Mouse (Mus musculus): ENCODE measurements around the gene Psmg1. TPM values are rescaled to one million over a fixed set of nuclear protein-coding genes. Genes with fewer than 3 reads are reported as not detected.
"Not testable (repeated sequence)": the region's sequence is repeated elsewhere in the genome, so short reads cannot be mapped to it uniquely, and the experiment has no call there.

Gene Psmg1
- polyA plus RNA-seq, 1 experiment: 11.0 TPM

- TF ChIP-seq CTCF (IDR thresholded peaks at IDR 0.05; ENCODE audit: insufficient read depth, low read length) (no peak), POLR2A (IDR thresholded peaks at IDR 0.05; ENCODE audit: borderline replicate concordance, extremely low read depth, low read depth, low read length) (no peak)
- H3K4me3 ChIP-seq (replicated peaks; ENCODE audit: extremely low read depth, low read depth, low read length): no peak overlapping the region
- H3K4me1 ChIP-seq (ENCODE audit: control insufficient read depth, insufficient read depth, low read length): no peaks in the 10 kb centered on the region
- DNase-seq: no peak
- 61% methylated on average over 5 of the region's 5 CpGs for WGBS
Measured at GRCm38 (mm10) chr16:95999291-95999690, 8.5 kb upstream of the Psmg1 start.

DNA sequence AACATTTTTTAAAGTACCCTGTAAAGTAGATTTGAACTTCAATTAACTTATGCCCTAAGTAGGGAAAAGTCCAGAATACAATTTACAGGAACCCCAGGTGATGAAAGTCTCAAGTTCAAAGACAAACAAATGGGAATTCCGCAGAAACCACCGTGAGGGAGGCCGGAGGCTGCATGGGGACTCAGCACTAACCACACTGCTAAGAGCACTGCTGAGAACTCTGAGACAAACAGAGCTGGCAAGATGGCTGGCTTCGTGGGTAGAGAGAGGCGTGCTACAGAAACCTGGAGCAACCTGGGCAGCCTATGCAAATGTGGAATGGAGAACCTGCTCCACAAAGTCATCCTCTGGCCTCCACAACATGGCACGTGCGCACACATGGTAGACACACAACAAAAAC is 5.4 kb upstream of the Psmg1 start:
- no peak for TF ChIP-seq CTCF (IDR thresholded peaks at IDR 0.05; ENCODE audit: insufficient read depth, low read length)
- TF ChIP-seq POLR2A (IDR thresholded peaks at IDR 0.05; ENCODE audit: borderline replicate concordance, extremely low read depth, low read depth, low read length): no peak
- 70% methylated on average over 7 of the region's 7 CpGs for WGBS
- no peak overlapping the region for H3K4me3 ChIP-seq (replicated peaks; ENCODE audit: extremely low read depth, low read depth, low read length)
- no peak for DNase-seq
- H3K4me1 ChIP-seq (ENCODE audit: control insufficient read depth, insufficient read depth, low read length): 0 out of 2 replicates have a peak, but pooled peaks cover 2% of the 10 kb centered on the region

- not testable (repeated sequence) for H3K4me1 ChIP-seq (ENCODE audit: control insufficient read depth, insufficient read depth, low read length); H3K4me3 ChIP-seq (replicated peaks; ENCODE audit: extremely low read depth, low read depth, low read length); DNase-seq
- WGBS: 79% methylated on average over 4 of the region's 4 CpGs
Measured at GRCm38 (mm10) chr16:95994576-95994975, 3.8 kb upstream of the Psmg1 start.

DNA sequence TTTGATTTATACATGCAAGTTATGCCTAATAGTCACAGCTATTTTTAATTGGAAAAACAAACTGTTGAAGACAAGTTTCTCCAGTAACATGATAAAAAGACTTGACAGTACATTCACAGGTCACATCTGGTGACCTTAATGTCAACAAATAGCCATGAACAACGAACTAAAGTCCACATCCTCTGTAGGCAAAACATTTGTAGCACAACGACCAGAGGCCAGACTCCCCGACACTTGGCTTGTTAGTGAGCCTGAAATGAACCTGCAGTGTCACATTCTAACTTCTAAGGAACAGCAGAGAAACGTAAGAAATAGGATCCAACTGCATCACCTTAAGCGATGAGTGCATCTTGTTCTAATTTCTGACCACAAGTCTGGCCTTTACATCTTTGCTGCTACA is 1.8 kb upstream of the Psmg1 start:
- Histone ChIP-seq H3K4me1 (ENCODE audit: control insufficient read depth, insufficient read depth, low read length) (peaks cover 2% of the 10 kb centered on the region; the same call in 1 of the 2 replicates), H3K4me3 (replicated peaks; ENCODE audit: extremely low read depth, low read depth, low read length) (no peak overlapping the region)
- no peak for TF ChIP-seq CTCF (IDR thresholded peaks at IDR 0.05; ENCODE audit: insufficient read depth, low read length)
- no peak for TF ChIP-seq POLR2A (IDR thresholded peaks at IDR 0.05; ENCODE audit: borderline replicate concordance, extremely low read depth, low read depth, low read length)
- WGBS: 52% methylated on average over 5 of the region's 5 CpGs
- no peak for DNase-seq

GRCm38 (mm10) chr16:95991122-95991900 is 551 bp upstream of the Psmg1 start:
- H3K4me1 ChIP-seq (ENCODE audit: control insufficient read depth, insufficient read depth, low read length): peaks cover 2% of the 10 kb centered on the region; the same call in 1 of the 2 replicates
- no peak for DNase-seq
- WGBS: 8% methylated on average over 10 of the region's 10 CpGs
- peak overlapping the region; percentile 92 for H3K4me3 ChIP-seq (replicated peaks; ENCODE audit: extremely low read depth, low read depth, low read length)
- no peak for TF ChIP-seq POLR2A (IDR thresholded peaks at IDR 0.05; ENCODE audit: borderline replicate concordance, extremely low read depth, low read depth, low read length)
- TF ChIP-seq CTCF (IDR thresholded peaks at IDR 0.05; ENCODE audit: insufficient read depth, low read length): no peak

GRCm38 (mm10) chr16:95984911-95985310 is 5.8 kb downstream of the Psmg1 start:
- Histone ChIP-seq H3K4me1 (ENCODE audit: control insufficient read depth, insufficient read depth, low read length) (no peaks in the 10 kb centered on the region; the same call in 1 of the 2 replicates), H3K4me3 (replicated peaks; ENCODE audit: extremely low read depth, low read depth, low read length) (no peak overlapping the region)
- no peak for DNase-seq
- TF ChIP-seq CTCF (IDR thresholded peaks at IDR 0.05; ENCODE audit: insufficient read depth, low read length) (no peak), POLR2A (IDR thresholded peaks at IDR 0.05; ENCODE audit: borderline replicate concordance, extremely low read depth, low read depth, low read length) (no peak)
- 78% methylated on average over 5 of the region's 5 CpGs for WGBS

- DNase-seq: no peak
- WGBS: 74% methylated on average over 7 of the region's 7 CpGs
- TF ChIP-seq CTCF (IDR thresholded peaks at IDR 0.05; ENCODE audit: insufficient read depth, low read length) (peak; percentile 34), POLR2A (IDR thresholded peaks at IDR 0.05; ENCODE audit: borderline replicate concordance, extremely low read depth, low read depth, low read length) (no peak)
- Histone ChIP-seq H3K4me3 (replicated peaks; ENCODE audit: extremely low read depth, low read depth, low read length) (no peak overlapping the region), H3K4me1 (ENCODE audit: control insufficient read depth, insufficient read depth, low read length) (no peaks in the 10 kb centered on the region)
Measured at GRCm38 (mm10) chr16:95983601-95984000, 7.2 kb downstream of the Psmg1 start.

GRCm38 (mm10) chr16:95970841-95971240 is 19.9 kb downstream of the Psmg1 start:
- TF ChIP-seq POLR2A (IDR thresholded peaks at IDR 0.05; ENCODE audit: borderline replicate concordance, extremely low read depth, low read depth, low read length) (no peak), CTCF (IDR thresholded peaks at IDR 0.05; ENCODE audit: insufficient read depth, low read length) (no peak)
- 84% methylated on average over 2 of the region's 2 CpGs for WGBS
- Histone ChIP-seq H3K4me1 (ENCODE audit: control insufficient read depth, insufficient read depth, low read length) (no peaks in the 10 kb centered on the region), H3K4me3 (replicated peaks; ENCODE audit: extremely low read depth, low read depth, low read length) (no peak overlapping the region)
- DNase-seq: no peak

DNA sequence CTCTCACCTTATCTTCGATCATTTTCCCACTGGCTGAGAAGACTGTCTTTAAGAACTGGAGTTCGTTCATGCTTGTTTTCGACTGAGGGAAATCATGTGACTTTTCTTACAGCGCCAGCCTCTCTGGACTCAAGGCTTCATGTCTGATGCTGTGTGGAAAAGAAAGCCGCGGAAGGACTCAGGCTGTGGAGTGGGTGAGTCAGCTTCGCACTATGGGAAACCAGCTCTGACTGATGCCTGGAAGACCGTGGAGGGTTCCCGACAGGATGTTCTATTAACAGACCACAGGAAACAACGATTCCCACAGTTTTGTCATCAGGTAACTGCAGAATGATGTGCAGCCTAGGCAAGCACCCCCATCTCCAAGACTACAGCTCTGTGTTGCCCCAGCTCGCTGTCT is 23.3 kb downstream of the Psmg1 start:
- DNase-seq: no peak
- TF ChIP-seq CTCF (IDR thresholded peaks at IDR 0.05; ENCODE audit: insufficient read depth, low read length): no peak
- TF ChIP-seq POLR2A (IDR thresholded peaks at IDR 0.05; ENCODE audit: borderline replicate concordance, extremely low read depth, low read depth, low read length): no peak
- 38% methylated on average over 11 of the region's 11 CpGs for WGBS

GRCm38 (mm10) chr16:95964427-95965023 is 26.2 kb downstream of the Psmg1 start:
- Histone ChIP-seq H3K4me3 (replicated peaks; ENCODE audit: extremely low read depth, low read depth, low read length) (no peak overlapping the region), H3K4me1 (ENCODE audit: control insufficient read depth, insufficient read depth, low read length) (no peaks in the 10 kb centered on the region)
- peak; percentile 17 for DNase-seq
- WGBS: 41% methylated on average over 11 of the region's 11 CpGs
- TF ChIP-seq POLR2A (IDR thresholded peaks at IDR 0.05; ENCODE audit: borderline replicate concordance, extremely low read depth, low read depth, low read length): no peak
- peak; percentile 33; the same call in 1 of the 2 replicates for TF ChIP-seq CTCF (IDR thresholded peaks at IDR 0.05; ENCODE audit: insufficient read depth, low read length)

More for the DNA sequence above, 23.3 kb downstream of the Psmg1 start:
- no peak overlapping the region for H3K4me3 ChIP-seq (replicated peaks; ENCODE audit: extremely low read depth, low read depth, low read length)
- no peaks in the 10 kb centered on the region for H3K4me1 ChIP-seq (ENCODE audit: control insufficient read depth, insufficient read depth, low read length)

- WGBS: 79% methylated on average over 1 of the region's 1 CpGs
Measured at GRCm38 (mm10) chr16:95961484-95961883, 29.3 kb downstream of the Psmg1 start.

GRCm38 (mm10) chr16:95960689-95961088 is 30.1 kb downstream of the Psmg1 start:
- H3K4me3 ChIP-seq (replicated peaks; ENCODE audit: extremely low read depth, low read depth, low read length); H3K4me1 ChIP-seq (ENCODE audit: control insufficient read depth, insufficient read depth, low read length); DNase-seq: not testable (repeated sequence)
- 92% methylated on average over 2 of the region's 2 CpGs for WGBS

More at GRCm38 (mm10) chr16:95961484-95961883, 29.3 kb downstream of the Psmg1 start:
- not testable (repeated sequence) for H3K4me3 ChIP-seq (replicated peaks; ENCODE audit: extremely low read depth, low read depth, low read length); DNase-seq; H3K4me1 ChIP-seq (ENCODE audit: control insufficient read depth, insufficient read depth, low read length)
